18 mouse cellular contexts compared by ENCODE assay signal in the genomic region with DNA sequence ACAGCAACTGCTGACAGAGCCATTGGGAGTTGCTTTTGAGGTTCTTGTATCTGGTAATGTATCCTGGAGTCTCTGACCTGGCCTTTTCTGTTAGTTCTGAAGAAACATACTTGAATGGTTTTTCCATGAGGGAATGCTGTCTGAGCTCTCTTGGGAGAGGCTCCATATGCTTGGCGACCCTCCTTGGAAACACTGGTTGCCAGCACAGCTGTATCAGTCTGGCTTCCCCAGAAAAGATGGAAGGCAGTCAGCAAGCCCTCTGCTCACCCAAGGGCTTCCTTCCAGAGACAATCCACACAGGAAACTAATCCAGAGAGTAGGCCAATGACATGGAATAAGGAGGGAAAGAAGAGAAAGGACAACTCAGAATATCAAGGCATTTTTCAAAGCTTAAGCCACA.
DNase-seq lines count a peak whose midpoint lies in the region; ATAC-seq lines count a peak whose summit lies in the region.
"Had no signal": no experiment of that assay in that cellular context is flagged by ENCODE, and none has a peak within 500 bp of the region (broad histone marks: within the 10 kb centered on the region; RNA-seq: fewer than 3 reads in every experiment).

No protein-coding gene starts in this region.

- no peaks in the 10 kb centered on the region; the same call in 1 of the 2 replicates for H3K9me3 ChIP-seq in heart, embryonic 12.5 days (replicated peaks)
- H3K9me3 ChIP-seq: heart, embryonic 15.5 days had no signal

- no peak overlapping the region for H3K4me3 ChIP-seq in heart, embryonic 12.5 days
- H3K4me3 ChIP-seq: heart, embryonic 15.5 days; left cerebral cortex, adult 2 months had no signal

- H3K4me2 ChIP-seq in heart, embryonic 12.5 days, result no peak overlapping the region
- H3K4me2 ChIP-seq: heart, embryonic 15.5 days had no signal

- no peak overlapping the region for H3K27ac ChIP-seq in heart, embryonic 12.5 days (ENCODE audit: poor library complexity, severe bottlenecking)
- H3K27ac ChIP-seq: heart, embryonic 15.5 days; left cerebral cortex, adult 2 months had no signal

- no peak for ATAC-seq in heart, embryonic 12.5 days (ENCODE audit: insufficient number of reproducible peaks, low FRiP score)
- ATAC-seq: activated CD4-positive, CD25-positive, alpha-beta regulatory T cell, adult 4 months; hindbrain, embryonic 16.5 days had no signal

- no peaks in the 10 kb centered on the region for H3K36me3 ChIP-seq in heart, embryonic 12.5 days
- H3K36me3 ChIP-seq: heart, embryonic 15.5 days had no signal

- WGBS in heart, embryonic 12.5 days, result 72% methylated on average over 1 of the region's 1 CpGs

- DNase-seq in heart, adult 18-20 months, result peak; percentile 74 to 81
- DNase-seq in lung, postnatal 10 days, result peak; percentile 40
- no peak for DNase-seq in lung, postnatal 14 days
- peak; percentile 29 to 53 for DNase-seq in gastrocnemius, postnatal 4 days (ENCODE audit: low spot score in 2 of 2)
- peak; percentile 11 for DNase-seq in lung, postnatal 25 days (ENCODE audit: low spot score)
- DNase-seq in thymus, postnatal 14 days, result no peak
- no peak for DNase-seq in cerebellum, postnatal 10 days
- DNase-seq: adrenal gland, postnatal 36 days; cerebellum, postnatal 25 days; kidney, adult 11 months; liver; midbrain, embryonic 14.5 days; right cerebral cortex, postnatal 14 days had no signal

- no peaks in the 10 kb centered on the region for H3K4me1 ChIP-seq in heart, embryonic 12.5 days (replicated peaks)
- H3K4me1 ChIP-seq: heart, embryonic 15.5 days had no signal

- H3K9ac ChIP-seq in heart, embryonic 12.5 days, result no peak overlapping the region
- H3K9ac ChIP-seq: heart, embryonic 15.5 days had no signal

- no peaks in the 10 kb centered on the region for H3K27me3 ChIP-seq in heart, embryonic 12.5 days (replicated peaks)
- H3K27me3 ChIP-seq: heart, embryonic 15.5 days had no signal

Comparison
In these comparisons a context has a peak if more than half of its experiments do, and no peak if none do; other contexts are left out.
1. DNase-seq: peak in heart, adult 18-20 months (2 of 2), lung, postnatal 10 days (single experiment), gastrocnemius, postnatal 4 days (2 of 2) and lung, postnatal 25 days (single experiment); none in lung, postnatal 14 days (single experiment), thymus, postnatal 14 days (single experiment) and cerebellum, postnatal 10 days (0 of 2).